Mouse (Mus musculus): ENCODE measurements around the gene Rassf8. TPM values are rescaled to one million over a fixed set of nuclear protein-coding genes. Genes with fewer than 3 reads are reported as not detected.

The Rassf8 gene
- polyA plus RNA-seq, 1 experiment from 2014 or later, result 16.6 TPM

DNA sequence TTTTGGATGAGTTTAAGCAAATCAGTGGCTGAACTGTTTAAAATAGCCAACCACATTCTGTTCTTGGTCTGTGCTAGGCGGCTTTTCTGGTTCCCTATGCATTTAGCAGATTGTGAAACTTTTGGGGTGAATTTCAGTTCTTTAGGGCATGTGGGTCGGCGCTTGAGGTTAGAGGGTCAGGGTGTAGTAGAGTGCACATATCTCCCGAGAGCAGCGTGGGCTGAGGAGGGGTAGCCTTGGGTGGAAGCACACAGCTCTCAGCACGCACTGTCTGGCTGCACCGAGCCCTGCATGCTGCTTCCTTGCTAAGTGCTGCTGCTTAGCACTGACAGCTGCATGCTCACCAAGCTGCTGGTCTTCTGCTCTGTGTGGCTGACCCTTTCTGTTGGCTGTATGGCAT is 18.5 kb downstream of the Rassf8 start:
- H3K27me3 ChIP-seq (replicated peaks; ENCODE audit: control insufficient read depth, insufficient read depth, low read length), result no peaks in the 10 kb centered on the region
- H3K9ac ChIP-seq (ENCODE audit: low read depth, low read length), result no peak overlapping the region
- H3K4me2 ChIP-seq (ENCODE audit: low read depth, low read length), result no peak overlapping the region
- H3K9me3 ChIP-seq (ENCODE audit: control insufficient read depth, low read length), result no peaks in the 10 kb centered on the region
- no peak overlapping the region for H3K4me3 ChIP-seq (ENCODE audit: low read depth, low read length)
- H3K36me3 ChIP-seq (ENCODE audit: control insufficient read depth, insufficient read depth, low read length), result no peaks in the 10 kb centered on the region
- peaks cover 12% of the 10 kb centered on the region for H3K4me1 ChIP-seq (ENCODE audit: control insufficient read depth, insufficient read depth, low read length)
- H3K27ac ChIP-seq (replicated peaks; ENCODE audit: low read depth, low read length), result no peak overlapping the region
- 50% methylated on average over 7 of the region's 7 CpGs for WGBS
- no peak for DNase-seq (ENCODE audit: low spot score)
- no peak for ATAC-seq (ENCODE audit: low read depth)

DNA sequence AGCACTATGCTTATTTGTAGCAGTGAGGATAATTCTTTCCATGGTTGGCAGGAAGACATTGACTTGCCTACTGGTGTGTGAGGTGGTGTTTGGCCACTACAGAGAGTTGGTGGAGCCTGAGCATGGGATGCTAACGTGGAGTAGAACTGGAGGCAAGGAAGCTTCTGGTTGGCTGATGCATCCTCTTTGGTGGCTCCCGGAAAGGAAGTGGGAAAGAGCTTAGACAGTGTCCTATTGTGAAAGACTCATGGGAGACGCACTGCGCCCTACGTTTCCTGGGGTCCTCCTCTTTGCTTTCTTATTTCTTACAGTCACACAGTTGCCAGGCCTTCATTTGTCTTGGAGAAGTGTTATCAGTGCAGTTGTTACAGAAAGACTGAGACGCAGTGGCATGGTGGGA is 20.4 kb downstream of the Rassf8 start:
- no peak overlapping the region for H3K4me2 ChIP-seq (ENCODE audit: low read depth, low read length)
- H3K9ac ChIP-seq (ENCODE audit: low read depth, low read length), result no peak overlapping the region
- DNase-seq (ENCODE audit: low spot score) (no peak), ATAC-seq (ENCODE audit: low read depth) (no peak)
- peaks cover 12% of the 10 kb centered on the region for H3K4me1 ChIP-seq (ENCODE audit: control insufficient read depth, insufficient read depth, low read length)
- H3K36me3 ChIP-seq (ENCODE audit: control insufficient read depth, insufficient read depth, low read length), result no peaks in the 10 kb centered on the region
- H3K27ac ChIP-seq (replicated peaks; ENCODE audit: low read depth, low read length), result no peak overlapping the region
- H3K9me3 ChIP-seq (ENCODE audit: control insufficient read depth, low read length), result no peaks in the 10 kb centered on the region
- H3K4me3 ChIP-seq (ENCODE audit: low read depth, low read length), result no peak overlapping the region
- WGBS, result 79% methylated on average over 6 of the region's 6 CpGs
- H3K27me3 ChIP-seq (replicated peaks; ENCODE audit: control insufficient read depth, insufficient read depth, low read length), result no peaks in the 10 kb centered on the region

DNA sequence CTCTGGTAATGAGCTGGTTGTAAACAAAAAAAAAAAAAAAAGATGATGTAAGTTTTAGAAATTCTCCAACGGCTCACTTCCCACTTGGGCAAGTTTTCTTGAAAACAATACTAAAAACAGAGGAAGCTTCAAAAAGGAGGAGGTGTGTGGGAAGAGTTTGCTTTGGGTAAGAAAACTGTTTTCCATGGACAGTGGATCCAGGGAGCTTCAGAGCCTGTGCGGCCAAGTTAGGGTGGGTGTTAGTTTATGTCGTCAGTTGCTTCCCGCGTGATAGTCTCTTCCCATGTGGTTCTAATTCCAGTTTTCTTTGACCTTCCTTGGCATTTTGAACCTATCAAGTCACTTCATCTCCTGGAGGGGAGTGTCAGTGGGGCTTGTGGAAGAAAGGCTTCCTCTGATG is 21.1 kb downstream of the Rassf8 start:
- H3K9ac ChIP-seq (ENCODE audit: low read depth, low read length), result no peak overlapping the region
- no peaks in the 10 kb centered on the region for H3K36me3 ChIP-seq (ENCODE audit: control insufficient read depth, insufficient read depth, low read length)
- ATAC-seq (ENCODE audit: low read depth), result no peak
- no peak overlapping the region for H3K4me3 ChIP-seq (ENCODE audit: low read depth, low read length)
- DNase-seq (ENCODE audit: low spot score), result no peak
- no peak overlapping the region for H3K4me2 ChIP-seq (ENCODE audit: low read depth, low read length)
- H3K27ac ChIP-seq (replicated peaks; ENCODE audit: low read depth, low read length), result no peak overlapping the region
- peaks cover 12% of the 10 kb centered on the region for H3K4me1 ChIP-seq (ENCODE audit: control insufficient read depth, insufficient read depth, low read length)
- no peaks in the 10 kb centered on the region for H3K9me3 ChIP-seq (ENCODE audit: control insufficient read depth, low read length)
- H3K27me3 ChIP-seq (replicated peaks; ENCODE audit: control insufficient read depth, insufficient read depth, low read length), result no peaks in the 10 kb centered on the region
- WGBS, result 45% methylated on average over 5 of the region's 5 CpGs

DNA sequence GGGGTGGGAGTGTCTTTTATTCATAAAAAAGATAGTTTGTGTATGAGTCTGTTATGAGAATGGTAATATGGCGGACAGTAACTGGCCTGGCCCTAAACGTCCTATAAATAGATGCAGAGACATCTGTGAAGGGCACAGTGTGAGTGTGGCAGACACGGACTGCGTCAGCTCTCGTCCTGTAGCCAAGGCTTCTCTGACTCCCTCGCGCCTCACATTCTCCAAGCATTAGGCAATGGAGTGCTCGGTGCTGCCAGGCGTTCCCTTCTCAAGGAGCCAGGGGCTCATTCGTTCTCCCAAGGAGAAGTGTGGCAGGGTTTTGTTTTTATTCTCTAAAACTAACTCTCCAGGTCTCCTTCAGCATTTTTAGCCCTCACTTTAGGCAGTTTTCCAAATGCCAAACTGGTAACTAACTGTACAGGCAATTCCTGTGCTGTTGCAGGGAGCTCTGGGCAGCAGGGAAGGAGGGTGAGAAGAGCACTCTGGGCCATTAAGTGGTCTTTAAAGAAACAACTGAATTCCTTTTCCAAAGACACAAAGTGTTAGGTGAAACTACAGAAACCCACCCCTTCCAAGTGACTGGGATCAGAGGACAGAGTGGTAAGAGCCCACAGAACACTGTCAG is 22.2 kb downstream of the Rassf8 start:
- Histone ChIP-seq H3K4me3 (ENCODE audit: low read depth, low read length) (no peak overlapping the region), H3K27me3 (replicated peaks; ENCODE audit: control insufficient read depth, insufficient read depth, low read length) (no peaks in the 10 kb centered on the region), H3K9ac (ENCODE audit: low read depth, low read length) (no peak overlapping the region), H3K9me3 (ENCODE audit: control insufficient read depth, low read length) (no peaks in the 10 kb centered on the region), H3K4me2 (ENCODE audit: low read depth, low read length) (no peak overlapping the region), H3K4me1 (ENCODE audit: control insufficient read depth, insufficient read depth, low read length) (peaks cover 12% of the 10 kb centered on the region), H3K27ac (replicated peaks; ENCODE audit: low read depth, low read length) (peak overlapping the region; percentile 34), H3K36me3 (ENCODE audit: control insufficient read depth, insufficient read depth, low read length) (no peaks in the 10 kb centered on the region)
- WGBS, result 61% methylated on average over 10 of the region's 10 CpGs
- ATAC-seq (ENCODE audit: low read depth) (peak; percentile 34; the same call in 1 of the 2 replicates), DNase-seq (ENCODE audit: low spot score) (peak; percentile 66)

DNA sequence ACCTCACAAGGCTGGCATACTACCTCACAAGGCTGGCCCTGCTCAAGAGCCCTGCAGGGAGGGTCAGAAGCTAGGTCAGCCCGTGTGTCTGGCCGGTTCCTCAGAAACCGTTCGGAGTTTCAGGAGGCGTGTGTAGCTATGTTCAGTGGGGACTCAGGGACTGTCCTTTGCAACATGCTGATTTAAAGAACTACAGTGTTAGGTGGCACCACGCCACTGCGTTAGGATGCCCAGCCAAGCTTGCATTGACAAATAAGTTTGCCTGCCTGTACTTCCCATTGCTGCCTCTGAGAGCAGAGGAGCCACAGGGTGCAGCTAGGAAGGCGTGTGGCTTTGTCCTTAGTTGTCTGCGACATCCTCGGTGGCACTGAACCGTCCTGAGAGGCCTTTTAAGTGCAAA is 23.3 kb downstream of the Rassf8 start:
- DNase-seq (ENCODE audit: low spot score), result no peak
- peaks cover 12% of the 10 kb centered on the region for H3K4me1 ChIP-seq (ENCODE audit: control insufficient read depth, insufficient read depth, low read length)
- H3K4me2 ChIP-seq (ENCODE audit: low read depth, low read length), result no peak overlapping the region
- H3K9ac ChIP-seq (ENCODE audit: low read depth, low read length), result no peak overlapping the region
- H3K27ac ChIP-seq (replicated peaks; ENCODE audit: low read depth, low read length), result no peak overlapping the region
- no peaks in the 10 kb centered on the region for H3K27me3 ChIP-seq (replicated peaks; ENCODE audit: control insufficient read depth, insufficient read depth, low read length)
- 75% methylated on average over 11 of the region's 11 CpGs for WGBS
- ATAC-seq (ENCODE audit: low read depth), result no peak
- H3K36me3 ChIP-seq (ENCODE audit: control insufficient read depth, insufficient read depth, low read length), result no peaks in the 10 kb centered on the region
- no peak overlapping the region for H3K4me3 ChIP-seq (ENCODE audit: low read depth, low read length)
- no peaks in the 10 kb centered on the region for H3K9me3 ChIP-seq (ENCODE audit: control insufficient read depth, low read length)

DNA sequence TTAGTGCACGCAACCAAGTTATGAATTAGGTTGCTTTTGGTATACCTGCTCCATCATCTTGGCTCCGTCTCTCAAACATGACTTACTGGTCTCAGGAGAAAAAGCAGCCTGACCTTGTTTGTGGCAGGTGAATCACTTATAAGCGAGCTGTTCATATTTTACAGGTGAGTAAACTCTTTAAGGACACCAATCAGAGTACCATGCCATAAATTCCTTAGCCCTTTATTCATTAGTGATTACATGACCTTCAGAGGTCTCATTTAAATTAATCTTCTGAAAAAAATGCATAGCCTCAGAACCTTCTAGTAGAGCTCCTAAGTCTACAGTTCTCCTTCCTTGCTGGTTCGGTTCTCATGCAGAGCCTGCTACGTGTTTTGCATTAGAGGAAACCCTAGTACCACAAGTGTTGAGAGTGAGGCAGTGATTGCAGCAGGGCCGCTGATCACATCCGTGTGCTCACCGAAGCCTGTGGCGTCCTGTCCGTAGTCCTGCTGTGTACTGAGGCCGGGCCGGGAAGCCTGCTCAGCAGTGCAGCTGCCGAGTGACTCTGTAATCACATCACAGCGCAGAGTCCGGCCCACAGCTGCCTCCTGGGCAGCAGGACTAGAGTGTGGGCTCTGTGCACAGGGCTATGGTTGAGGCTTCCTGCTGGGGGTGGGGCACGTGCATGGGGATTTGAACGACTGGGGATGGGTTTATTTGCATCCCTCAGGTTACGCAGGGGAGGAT is 23.9 kb downstream of the Rassf8 start:
- Histone ChIP-seq H3K9ac (ENCODE audit: low read depth, low read length) (no peak overlapping the region), H3K27ac (replicated peaks; ENCODE audit: low read depth, low read length) (no peak overlapping the region), H3K4me1 (ENCODE audit: control insufficient read depth, insufficient read depth, low read length) (peaks cover 12% of the 10 kb centered on the region), H3K27me3 (replicated peaks; ENCODE audit: control insufficient read depth, insufficient read depth, low read length) (no peaks in the 10 kb centered on the region), H3K9me3 (ENCODE audit: control insufficient read depth, low read length) (no peaks in the 10 kb centered on the region), H3K4me2 (ENCODE audit: low read depth, low read length) (no peak overlapping the region), H3K36me3 (ENCODE audit: control insufficient read depth, insufficient read depth, low read length) (no peaks in the 10 kb centered on the region), H3K4me3 (ENCODE audit: low read depth, low read length) (no peak overlapping the region)
- WGBS, result 37% methylated on average over 18 of the region's 18 CpGs
- ATAC-seq (ENCODE audit: low read depth) (peak; percentile 79; the same call in 1 of the 2 replicates), DNase-seq (ENCODE audit: low spot score) (no peak)

DNA sequence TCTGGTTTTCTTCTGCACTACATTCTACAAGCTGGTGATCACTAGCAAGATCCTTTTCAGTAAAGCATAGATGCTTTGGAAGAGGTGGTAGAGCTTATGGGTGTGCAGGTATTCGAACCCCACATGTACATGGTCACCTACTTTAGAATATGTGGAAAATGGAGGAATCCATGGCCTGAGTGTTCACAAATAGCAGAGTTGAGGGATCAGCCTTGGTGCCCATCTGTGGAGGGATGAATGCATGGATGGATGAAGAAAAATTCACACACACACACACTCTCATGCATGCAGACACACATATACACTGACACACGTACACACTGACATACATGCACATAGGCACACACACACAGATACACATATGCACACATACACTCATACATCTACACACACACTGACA is 27.9 kb downstream of the Rassf8 start:
- Histone ChIP-seq H3K27me3 (replicated peaks; ENCODE audit: control insufficient read depth, insufficient read depth, low read length) (no peaks in the 10 kb centered on the region), H3K4me2 (ENCODE audit: low read depth, low read length) (no peak overlapping the region), H3K27ac (replicated peaks; ENCODE audit: low read depth, low read length) (no peak overlapping the region), H3K4me3 (ENCODE audit: low read depth, low read length) (no peak overlapping the region), H3K9me3 (ENCODE audit: control insufficient read depth, low read length) (no peaks in the 10 kb centered on the region), H3K4me1 (ENCODE audit: control insufficient read depth, insufficient read depth, low read length) (no peaks in the 10 kb centered on the region), H3K36me3 (ENCODE audit: control insufficient read depth, insufficient read depth, low read length) (no peaks in the 10 kb centered on the region), H3K9ac (ENCODE audit: low read depth, low read length) (no peak overlapping the region)
- DNase-seq (ENCODE audit: low spot score) (no peak), ATAC-seq (ENCODE audit: low read depth) (no peak)
- 96% methylated on average over 2 of the region's 2 CpGs for WGBS

DNA sequence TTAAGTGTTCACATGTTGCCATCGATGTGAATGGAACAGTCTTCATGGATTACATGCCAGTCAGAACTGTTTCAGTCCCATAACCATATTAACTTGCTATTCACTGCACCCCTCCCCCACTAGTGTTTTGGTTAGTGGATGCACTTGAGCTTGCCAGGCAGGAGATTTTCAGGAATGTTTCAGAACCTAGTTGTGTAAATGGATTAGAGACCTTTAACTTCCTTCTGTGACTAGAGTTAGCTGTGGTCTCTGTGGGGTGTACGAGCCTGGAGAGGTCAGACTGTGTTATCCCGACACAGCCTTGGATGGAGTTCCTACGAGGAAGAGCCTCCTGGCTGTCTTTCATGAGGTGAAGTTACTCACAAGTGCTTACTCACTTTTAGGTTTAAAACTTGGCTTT is 29.7 kb downstream of the Rassf8 start:
- no peak for DNase-seq (ENCODE audit: low spot score)
- Histone ChIP-seq H3K27ac (replicated peaks; ENCODE audit: low read depth, low read length) (no peak overlapping the region), H3K4me1 (ENCODE audit: control insufficient read depth, insufficient read depth, low read length) (peaks cover 4% of the 10 kb centered on the region; the same call in 1 of the 2 replicates), H3K27me3 (replicated peaks; ENCODE audit: control insufficient read depth, insufficient read depth, low read length) (no peaks in the 10 kb centered on the region), H3K4me3 (ENCODE audit: low read depth, low read length) (no peak overlapping the region), H3K36me3 (ENCODE audit: control insufficient read depth, insufficient read depth, low read length) (no peaks in the 10 kb centered on the region), H3K9ac (ENCODE audit: low read depth, low read length) (no peak overlapping the region), H3K4me2 (ENCODE audit: low read depth, low read length) (no peak overlapping the region), H3K9me3 (ENCODE audit: control insufficient read depth, low read length) (no peaks in the 10 kb centered on the region)
- ATAC-seq (ENCODE audit: low read depth), result no peak
- WGBS, result 71% methylated on average over 4 of the region's 4 CpGs

DNA sequence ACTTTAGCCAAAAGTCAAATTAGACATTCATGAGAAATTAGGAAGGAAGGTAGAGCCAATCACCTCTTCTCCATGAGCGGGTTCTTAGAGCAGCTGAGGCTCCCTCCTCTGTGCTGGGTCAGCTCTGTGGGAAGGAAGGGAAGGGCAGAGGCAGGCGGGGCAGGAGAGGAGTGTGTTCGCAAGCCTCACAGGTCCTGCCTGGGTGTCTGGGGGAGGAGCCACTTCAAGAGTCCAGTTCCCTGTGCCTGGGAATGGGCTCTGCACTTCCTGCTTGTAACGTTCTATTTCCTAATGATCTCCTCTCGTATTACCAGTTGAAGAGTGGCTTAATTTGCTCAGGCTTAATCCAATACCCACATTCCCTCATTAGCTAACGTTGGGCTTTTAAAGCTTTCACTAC is 32.8 kb downstream of the Rassf8 start:
- H3K9ac ChIP-seq (ENCODE audit: low read depth, low read length), result no peak overlapping the region
- DNase-seq (ENCODE audit: low spot score) (no peak), ATAC-seq (ENCODE audit: low read depth) (peak; percentile 74; the same call in 1 of the 2 replicates)
- no peak overlapping the region for H3K4me2 ChIP-seq (ENCODE audit: low read depth, low read length)
- no peak overlapping the region for H3K27ac ChIP-seq (replicated peaks; ENCODE audit: low read depth, low read length)
- no peaks in the 10 kb centered on the region for H3K27me3 ChIP-seq (replicated peaks; ENCODE audit: control insufficient read depth, insufficient read depth, low read length)
- no peaks in the 10 kb centered on the region for H3K36me3 ChIP-seq (ENCODE audit: control insufficient read depth, insufficient read depth, low read length)
- H3K4me3 ChIP-seq (ENCODE audit: low read depth, low read length), result no peak overlapping the region
- no peaks in the 10 kb centered on the region for H3K9me3 ChIP-seq (ENCODE audit: control insufficient read depth, low read length)
- peaks cover 7% of the 10 kb centered on the region; the same call in 1 of the 2 replicates for H3K4me1 ChIP-seq (ENCODE audit: control insufficient read depth, insufficient read depth, low read length)
- 17% methylated on average over 6 of the region's 6 CpGs for WGBS

Measured in embryonic facial prominence, embryonic 14.5 days (tissue).